Mouse (Mus musculus) MEL (cell line): ENCODE results near the gene Amdhd2.

Experiments
- CTCF ChIP-seq, 3 experiments: IDR thresholded peaks in 2 of 3; conservative IDR thresholded peaks in 1 of 3; 2 replicates each; pipeline ENCODE4 v1.5.1; 2011 to 2012; ENCODE audit warnings: low read length in 3 of 3, low read depth in 2 of 3, mild to moderate bottlenecking in 2 of 3, improper control_type of control experiment in 1 of 3, inconsistent platforms in 1 of 3, mixed read lengths in 1 of 3, moderate library complexity in 1 of 3; ENCODE audit not compliant: control insufficient read depth in 1 of 3, insufficient read depth in 1 of 3, poor library complexity in 1 of 3, severe bottlenecking in 1 of 3
- E2F4 ChIP-seq: IDR thresholded peaks from 2 replicates; pipeline ENCODE4 v1.6.1; 2011; ENCODE audit warnings: low read depth, low read length, improper control_type of control experiment, borderline replicate concordance
- ETS1 ChIP-seq: IDR thresholded peaks from 2 replicates; pipeline ENCODE4 v1.6.1; 2012; ENCODE audit warnings: low read depth, mild to moderate bottlenecking, inconsistent platforms, low read length, improper control_type of control experiment, moderate library complexity
- MEF2A ChIP-seq: IDR thresholded peaks from 2 replicates; pipeline ENCODE4 v1.6.1; 2014; ENCODE audit warnings: low read depth, mild to moderate bottlenecking, inconsistent platforms, low read length, improper control_type of control experiment; ENCODE audit not compliant: poor library complexity, insufficient replicate concordance, severe bottlenecking; ENCODE audit errors: extremely low read depth
- POLR2A ChIP-seq, 2 experiments: IDR thresholded peaks; 2 replicates each; pipeline ENCODE4 v1.6.1; 2011 to 2012; ENCODE audit warnings: low read length in 2 of 2, mild to moderate bottlenecking in 2 of 2, control low read depth in 1 of 2, improper control_type of control experiment in 1 of 2, low read depth in 1 of 2, moderate library complexity in 1 of 2; ENCODE audit not compliant: control insufficient read depth in 1 of 2, insufficient read depth in 1 of 2, poor library complexity in 1 of 2
- SMC3 ChIP-seq: IDR thresholded peaks from 2 replicates; pipeline ENCODE4 v1.6.1; 2011; ENCODE audit warnings: low read depth, low read length, improper control_type of control experiment
- TAL1 ChIP-seq: IDR thresholded peaks from 2 replicates; pipeline ENCODE4 v1.6.1; 2012; ENCODE audit warnings: mild to moderate bottlenecking, inconsistent platforms, low read length, moderate library complexity, mixed read lengths
- ZKSCAN1 ChIP-seq: IDR thresholded peaks from 2 replicates; pipeline ENCODE4 v1.6.1; 2012; ENCODE audit warnings: low read depth, mild to moderate bottlenecking, inconsistent platforms, low read length, improper control_type of control experiment, moderate library complexity

DNA sequence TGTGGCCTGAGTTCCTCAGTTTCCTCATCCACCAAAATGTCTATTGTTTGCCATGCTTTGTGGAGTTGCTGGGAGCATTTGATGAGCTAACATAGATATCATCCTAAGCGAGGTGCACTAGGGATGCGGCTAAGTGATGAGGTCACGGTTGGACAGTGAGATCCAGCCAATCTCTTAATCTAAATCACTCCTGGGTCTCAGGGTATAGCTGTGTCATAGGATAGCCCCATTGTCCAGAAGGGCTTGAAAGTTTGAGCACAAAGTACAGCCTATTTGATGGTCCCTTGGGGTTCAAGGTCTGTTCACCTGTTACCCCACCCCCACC is 46.3 kb upstream of the Amdhd2 start:
- TF ChIP-seq POLR2A (IDR thresholded peaks at IDR 0.05; ENCODE audit: control insufficient read depth in 1 of 2, insufficient read depth in 1 of 2, low read depth in 1 of 2, low read length in 2 of 2, poor library complexity in 1 of 2): no peak
- TF ChIP-seq TAL1: no peak
- TF ChIP-seq ZKSCAN1: no peak
- TF ChIP-seq E2F4: no peak
- TF ChIP-seq MEF2A: no peak
- TF ChIP-seq CTCF (IDR thresholded peaks at IDR 0.05 in 2 of 3, conservative IDR thresholded peaks at IDR 0.05 in 1 of 3; ENCODE audit: control insufficient read depth in 1 of 3, insufficient read depth in 1 of 3, low read depth in 2 of 3, low read length in 3 of 3, poor library complexity in 1 of 3, severe bottlenecking in 1 of 3): no peak
- no peak for TF ChIP-seq ETS1
- TF ChIP-seq SMC3: no peak
